Mouse (Mus musculus) stomach, postnatal 0 days (tissue): ENCODE data around the gene Ggct.

Experiments
- CTCF ChIP-seq: IDR thresholded peaks from 2 replicates; pipeline ENCODE4 v1.5.1; 2016; ENCODE audit warnings: antibody characterized with exemption, low read depth, mild to moderate bottlenecking, moderate library complexity
- EP300 ChIP-seq: optimal IDR thresholded peaks from 2 replicates; pipeline ENCODE3; 2016; ENCODE audit warnings: antibody characterized with exemption

GRCm38 (mm10) chr6:54972929-54973211 is 19.9 kb downstream of the Ggct start:
- no peak for TF ChIP-seq EP300
- TF ChIP-seq CTCF = peak; percentile 21; the same call in 1 of the 2 replicates
